Mouse (Mus musculus): ENCODE data around the gene Casp9. TPM values are rescaled to one million over a fixed set of nuclear protein-coding genes. Genes with fewer than 3 reads are reported as not detected.
"Not testable (repeated sequence)": the region's sequence is repeated elsewhere in the genome, so short reads cannot be mapped to it uniquely, and the experiment has no call there.

The Casp9 gene
- polyA plus RNA-seq, 1 experiment from 2014 or later: 9.9 TPM

GRCm38 (mm10) chr4:141762102-141762598, 31.3 kb upstream of the Casp9 start:
- no peaks in the 10 kb centered on the region for H3K9me3 ChIP-seq (replicated peaks)

GRCm38 (mm10) chr4:141763476-141763875, 29.9 kb upstream of the Casp9 start:
- Histone ChIP-seq H3K27ac (replicated peaks) (no peak overlapping the region), H3K4me3 (replicated peaks) (no peak overlapping the region), H3K9me3 (replicated peaks) (no peaks in the 10 kb centered on the region), H3K27me3 (no peaks in the 10 kb centered on the region), H3K4me2 (no peak overlapping the region), H3K36me3 (replicated peaks) (peaks cover 65% of the 10 kb centered on the region), H3K9ac (no peak overlapping the region), H3K4me1 (replicated peaks) (peaks cover 62% of the 10 kb centered on the region)
- 86% methylated on average over 12 of the region's 12 CpGs for WGBS (ENCODE audit: insufficient replicate concordance)
- no peak for ATAC-seq (ENCODE audit: insufficient read depth)

More at GRCm38 (mm10) chr4:141762102-141762598, 31.3 kb upstream of the Casp9 start:
- no peak overlapping the region for H3K4me2 ChIP-seq
- no peak for ATAC-seq (ENCODE audit: insufficient read depth)
- WGBS (ENCODE audit: insufficient replicate concordance): 89% methylated on average over 13 of the region's 13 CpGs
- H3K4me3 ChIP-seq (replicated peaks): no peak overlapping the region
- peaks cover 62% of the 10 kb centered on the region for H3K4me1 ChIP-seq (replicated peaks)
- H3K27ac ChIP-seq (replicated peaks): 0 out of 2 replicates have a peak overlapping the region, but pooled peaks have one; percentile 24
- H3K27me3 ChIP-seq: no peaks in the 10 kb centered on the region
- peaks cover 58% of the 10 kb centered on the region for H3K36me3 ChIP-seq (replicated peaks)
- H3K9ac ChIP-seq: no peak overlapping the region

- Histone ChIP-seq H3K9me3 (replicated peaks) (no peaks in the 10 kb centered on the region), H3K27me3 (no peaks in the 10 kb centered on the region), H3K4me2 (no peak overlapping the region), H3K4me1 (replicated peaks) (peaks cover 62% of the 10 kb centered on the region), H3K36me3 (replicated peaks) (peaks cover 80% of the 10 kb centered on the region), H3K9ac (no peak overlapping the region), H3K4me3 (replicated peaks) (no peak overlapping the region), H3K27ac (replicated peaks) (peak overlapping the region; percentile 33)
- no peak for ATAC-seq (ENCODE audit: insufficient read depth)
- WGBS (ENCODE audit: insufficient replicate concordance): 91% methylated on average over 3 of the region's 3 CpGs
Measured at GRCm38 (mm10) chr4:141765008-141765407, 28.4 kb upstream of the Casp9 start.

GRCm38 (mm10) chr4:141766316-141766667, 27.1 kb upstream of the Casp9 start:
- WGBS (ENCODE audit: insufficient replicate concordance): 46% methylated on average over 8 of the region's 8 CpGs
- H3K36me3 ChIP-seq (replicated peaks): peaks cover 86% of the 10 kb centered on the region
- H3K4me1 ChIP-seq (replicated peaks): peaks cover 66% of the 10 kb centered on the region
- H3K4me3 ChIP-seq (replicated peaks): no peak overlapping the region; the same call in 1 of the 2 replicates
- H3K27ac ChIP-seq (replicated peaks): peak overlapping the region; percentile 93
- no peaks in the 10 kb centered on the region for H3K9me3 ChIP-seq (replicated peaks)
- peak overlapping the region; percentile 47; the same call in 1 of the 2 replicates for H3K9ac ChIP-seq
- peak overlapping the region; percentile 70 for H3K4me2 ChIP-seq
- H3K27me3 ChIP-seq: no peaks in the 10 kb centered on the region
- ATAC-seq (ENCODE audit: insufficient read depth): no peak

GRCm38 (mm10) chr4:141766668-141767352, 26.6 kb upstream of the Casp9 start:
- Histone ChIP-seq H3K27me3 (no peaks in the 10 kb centered on the region), H3K27ac (replicated peaks) (peak overlapping the region; percentile 93), H3K9ac (peak overlapping the region; percentile 47), H3K36me3 (replicated peaks) (peaks cover 84% of the 10 kb centered on the region), H3K4me2 (peak overlapping the region; percentile 70), H3K9me3 (replicated peaks) (no peaks in the 10 kb centered on the region), H3K4me3 (replicated peaks) (peak overlapping the region; percentile 52), H3K4me1 (replicated peaks) (peaks cover 71% of the 10 kb centered on the region)
- WGBS (ENCODE audit: insufficient replicate concordance): 59% methylated on average over 19 of the region's 19 CpGs
- peak; percentile 2; the same call in 1 of the 2 replicates for ATAC-seq (ENCODE audit: insufficient read depth)

GRCm38 (mm10) chr4:141767353-141768036, 25.9 kb upstream of the Casp9 start:
- 37% methylated on average over 19 of the region's 19 CpGs for WGBS (ENCODE audit: insufficient replicate concordance)
- ATAC-seq (ENCODE audit: insufficient read depth): peak; percentile 93
- Histone ChIP-seq H3K36me3 (replicated peaks) (peaks cover 81% of the 10 kb centered on the region), H3K9me3 (replicated peaks) (no peaks in the 10 kb centered on the region), H3K4me2 (peak overlapping the region; percentile 70), H3K9ac (peak overlapping the region; percentile 47), H3K4me1 (replicated peaks) (peaks cover 74% of the 10 kb centered on the region), H3K4me3 (replicated peaks) (peak overlapping the region; percentile 52), H3K27ac (replicated peaks) (peak overlapping the region; percentile 93), H3K27me3 (no peaks in the 10 kb centered on the region)

- no peaks in the 10 kb centered on the region for H3K9me3 ChIP-seq (replicated peaks)
- no peaks in the 10 kb centered on the region for H3K27me3 ChIP-seq
- no peak overlapping the region for H3K9ac ChIP-seq
- no peak overlapping the region for H3K4me2 ChIP-seq
- peaks cover 82% of the 10 kb centered on the region for H3K36me3 ChIP-seq (replicated peaks)
- no peak overlapping the region for H3K4me3 ChIP-seq (replicated peaks)
- peaks cover 72% of the 10 kb centered on the region for H3K4me1 ChIP-seq (replicated peaks)
- 48% methylated on average over 8 of the region's 8 CpGs for WGBS (ENCODE audit: insufficient replicate concordance)
- no peak for ATAC-seq (ENCODE audit: insufficient read depth)
- H3K27ac ChIP-seq (replicated peaks): peak overlapping the region; percentile 93
Measured at GRCm38 (mm10) chr4:141769501-141770160, 23.8 kb upstream of the Casp9 start.

GRCm38 (mm10) chr4:141771823-141772222, 21.6 kb upstream of the Casp9 start:
- Histone ChIP-seq H3K9me3 (replicated peaks) (no peaks in the 10 kb centered on the region), H3K9ac (no peak overlapping the region), H3K4me3 (replicated peaks) (no peak overlapping the region), H3K4me1 (replicated peaks) (peaks cover 60% of the 10 kb centered on the region), H3K27ac (replicated peaks) (peak overlapping the region; percentile 93), H3K4me2 (no peak overlapping the region), H3K27me3 (no peaks in the 10 kb centered on the region), H3K36me3 (replicated peaks) (peaks cover 85% of the 10 kb centered on the region)
- 20% methylated on average over 8 of the region's 8 CpGs for WGBS (ENCODE audit: insufficient replicate concordance)
- ATAC-seq (ENCODE audit: insufficient read depth): no peak

GRCm38 (mm10) chr4:141773019-141773418, 20.4 kb upstream of the Casp9 start:
- H3K4me2 ChIP-seq; H3K27me3 ChIP-seq; H3K9ac ChIP-seq; H3K9me3 ChIP-seq (replicated peaks); ATAC-seq (ENCODE audit: insufficient read depth); H3K4me3 ChIP-seq (replicated peaks): not testable (repeated sequence)
- H3K36me3 ChIP-seq (replicated peaks): peaks cover 94% of the 10 kb centered on the region
- 0 out of 2 replicates have a peak overlapping the region, but pooled peaks have one; percentile 93 for H3K27ac ChIP-seq (replicated peaks)
- WGBS (ENCODE audit: insufficient replicate concordance): 81% methylated on average over 4 of the region's 4 CpGs
- peaks cover 48% of the 10 kb centered on the region for H3K4me1 ChIP-seq (replicated peaks)

- Histone ChIP-seq H3K4me2 (no peak overlapping the region), H3K36me3 (replicated peaks) (peaks cover 97% of the 10 kb centered on the region), H3K27ac (replicated peaks) (no peak overlapping the region), H3K9ac (no peak overlapping the region), H3K4me1 (replicated peaks) (no peaks in the 10 kb centered on the region), H3K4me3 (replicated peaks) (no peak overlapping the region), H3K9me3 (replicated peaks) (no peaks in the 10 kb centered on the region), H3K27me3 (no peaks in the 10 kb centered on the region)
- WGBS (ENCODE audit: insufficient replicate concordance): 81% methylated on average over 8 of the region's 8 CpGs
- no peak for ATAC-seq (ENCODE audit: insufficient read depth)
Measured at GRCm38 (mm10) chr4:141779828-141780227, 13.6 kb upstream of the Casp9 start.

All from liver, embryonic 15.5 days (tissue).